Mouse (Mus musculus) CD4-positive, CD25-positive, alpha-beta regulatory T cell (primary cell): ENCODE data around the gene Ncor2. TPM values are rescaled to one million over a fixed set of nuclear protein-coding genes. Genes with fewer than 3 reads are reported as not detected.

ENCODE experiments used
- polyA plus RNA-seq: library from polyadenylated mRNA; unstranded; fragments of 100-300 nt; shearing (Covaris generic); gene quantifications from one replicate; pipeline ENCODE4 v1.2.1, GENCODE M21; 2017

The Ncor2 gene
- polyA plus RNA-seq, result 19.3 TPM

GRCm38 (mm10) chr5:125179007-125179734 lies at the start of gene Ncor2:
Gene Ncor2, minus strand, starts transcription at chr5:125179219.

GRCm38 (mm10) chr5:125002969-125003872 lies 175.8 kb downstream of the Ncor2 start, which contains the start of gene Rflna:
Gene Rflna, plus strand, starts transcription at chr5:125003221.

Other genes with a start within 250 kb of the Ncor2 start
- gene Rflna, start 176.0 kb downstream of the Ncor2 start, polyA plus RNA-seq, result 0.36 TPM
- 15.6 TPM for gene Scarb1, start 161.9 kb upstream of the Ncor2 start, polyA plus RNA-seq
- 3.5 TPM for gene Gm10382, start 210.1 kb upstream of the Ncor2 start, polyA plus RNA-seq
- gene Ubc, start 211.0 kb upstream of the Ncor2 start, polyA plus RNA-seq, result 1,146 TPM